Mouse (Mus musculus): ENCODE measurements around the gene Limch1.
A peak's percentile ranks its signal among the peaks of the same experiment; 100 is the strongest.

DNA sequence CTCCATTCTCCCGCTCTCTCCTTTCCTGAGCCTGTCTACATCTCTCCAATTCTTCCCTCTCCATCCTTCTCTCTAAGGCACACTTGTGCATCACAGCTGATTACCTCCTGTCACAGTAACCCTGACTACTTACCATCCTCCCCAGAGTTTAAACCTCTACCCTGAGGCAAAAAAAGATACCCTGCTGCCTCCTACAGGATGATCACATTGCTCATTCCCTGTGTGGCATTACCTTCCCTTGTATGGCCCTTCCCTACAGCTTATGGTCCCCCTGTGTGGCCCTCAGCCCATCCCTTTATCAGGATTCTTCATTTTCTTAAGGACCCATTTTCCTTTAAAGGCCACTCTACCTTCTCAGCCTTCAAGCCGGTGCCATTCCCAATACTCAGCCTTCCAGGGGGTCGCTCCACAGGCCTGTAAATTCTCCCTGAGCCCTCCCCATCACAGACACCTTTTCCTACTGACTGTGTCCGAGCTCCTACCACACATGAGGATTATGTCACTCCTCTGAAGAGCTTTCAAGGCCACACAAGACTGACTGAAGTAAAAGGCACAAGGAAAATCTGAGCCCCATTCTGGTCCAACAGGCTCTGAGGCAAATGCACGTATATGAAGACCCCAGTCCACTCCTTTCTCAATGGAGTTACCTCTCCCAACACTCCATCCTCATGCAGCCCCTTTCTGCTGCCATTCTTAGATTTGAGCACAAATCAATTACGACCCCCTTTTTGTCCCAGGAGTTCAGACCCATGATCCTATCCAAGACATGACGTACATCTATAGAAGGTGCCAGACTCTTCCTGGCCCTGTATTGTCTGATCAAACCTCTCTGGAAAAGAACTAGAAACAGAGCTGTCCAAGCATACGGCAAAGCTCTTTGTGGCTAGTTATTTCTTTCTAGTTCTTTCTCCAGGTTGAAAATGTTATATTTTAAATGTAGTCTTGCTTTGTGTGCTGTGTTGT, 172.0 kb downstream of the Limch1 start:
- TF ChIP-seq CTCF (IDR thresholded peaks at IDR 0.05) (peak; percentile 45), EP300 (IDR thresholded peaks at IDR 0.05) (no peak)
